Mouse (Mus musculus): Measurements from ENCODE around the gene Igsf23. TPM values are rescaled to one million over a fixed set of nuclear protein-coding genes. Genes with fewer than 3 reads are reported as not detected.
"Not testable (repeated sequence)": the region's sequence is repeated elsewhere in the genome, so short reads cannot be mapped to it uniquely, and the experiment has no call there.

Igsf23 gene
- not detected for total RNA-seq (2021)

DNA sequence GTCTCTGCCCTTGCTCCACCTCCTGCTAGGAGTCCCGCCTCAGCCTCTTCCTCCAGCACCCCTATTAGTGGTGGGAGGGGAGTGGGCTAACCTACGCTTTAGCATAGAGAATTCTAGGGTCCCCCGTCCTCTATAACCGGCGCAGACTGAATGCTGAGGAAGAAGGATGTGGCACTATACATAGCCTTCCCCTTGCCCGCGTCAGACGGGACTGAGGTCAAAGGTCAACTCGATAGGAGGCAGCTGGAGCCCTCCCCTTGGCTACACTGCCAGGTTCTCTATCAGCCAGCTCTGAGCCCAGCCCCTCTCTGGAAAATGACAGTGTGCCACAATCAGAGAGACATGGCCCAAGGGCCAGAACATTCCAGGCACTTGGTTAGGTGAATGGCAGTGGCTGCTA, at the start of gene Igsf23:
Gene Igsf23 (minus strand): TSS at position 168 of the 400 bp plus-strand sequence.
- intact Hi-C loops (cut with DNase I) = no loop called here
- DNase-seq (ENCODE audit: low spot score in 2 of 2) = no peak

DNA sequence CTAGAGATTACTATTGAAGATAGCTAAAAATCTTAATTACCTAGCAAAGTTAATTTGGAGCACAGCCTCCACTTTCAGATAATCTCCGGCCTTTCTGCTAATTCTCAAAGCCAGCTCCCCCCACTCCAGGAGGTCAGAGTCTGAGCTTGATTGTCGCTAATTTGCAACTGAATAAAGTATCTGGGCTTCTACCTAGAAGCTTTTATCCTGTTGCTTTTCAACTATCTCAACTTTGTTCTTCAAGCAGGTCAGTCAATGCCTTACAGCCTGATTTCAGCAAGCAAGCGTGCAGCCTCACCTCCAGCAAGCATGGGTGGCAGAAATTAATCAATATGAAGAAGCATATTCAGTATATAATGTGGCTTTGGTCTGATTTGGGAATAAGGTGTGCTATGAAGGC, 46.2 kb upstream of the Igsf23 start:
- intact Hi-C loops (cut with DNase I); DNase-seq (ENCODE audit: low spot score in 2 of 2): not testable (repeated sequence)

GRCm38 (mm10) chr7:19991165-19991564, 40.6 kb upstream of the Igsf23 start, which contains the start of gene Nlrp9b:
Gene Nlrp9b (plus strand): TSS chr7:19991465.
- intact Hi-C loops (cut with DNase I); DNase-seq (ENCODE audit: low spot score in 2 of 2): not testable (repeated sequence)

GRCm38 (mm10) chr7:19971516-19971915, 21.0 kb upstream of the Igsf23 start:
- no peak for DNase-seq (ENCODE audit: low spot score in 2 of 2)
- intact Hi-C loops (cut with DNase I) = no loop called here

GRCm38 (mm10) chr7:19970196-19970595, 19.6 kb upstream of the Igsf23 start:
- DNase-seq (ENCODE audit: low spot score in 2 of 2) = no peak

GRCm38 (mm10) chr7:19969541-19970090, 19.1 kb upstream of the Igsf23 start:
- no peak for DNase-seq (ENCODE audit: low spot score in 2 of 2)

More at GRCm38 (mm10) chr7:19970196-19970595, 19.6 kb upstream of the Igsf23 start:
- intact Hi-C loops (cut with DNase I) = no loop called here

DNA sequence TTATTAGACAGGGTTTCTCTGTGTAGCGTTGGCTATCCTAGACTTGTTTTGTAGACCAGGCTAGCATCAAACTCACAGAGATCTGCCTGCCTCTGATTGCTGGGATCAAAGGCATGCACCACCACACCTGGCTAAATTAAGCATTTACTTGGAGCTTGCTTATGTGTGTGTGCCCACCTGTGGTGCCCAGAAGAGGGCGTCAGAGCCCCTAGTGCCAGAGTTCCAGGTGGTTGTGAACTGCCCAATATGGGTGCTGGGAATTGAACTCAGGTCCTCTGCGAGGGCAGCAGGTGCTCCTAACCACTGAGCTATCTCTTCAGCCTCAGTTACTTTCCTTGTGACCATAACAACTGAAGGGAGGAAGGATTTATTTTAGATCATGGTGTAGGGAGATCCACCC, 18.6 kb upstream of the Igsf23 start:
- DNase-seq (ENCODE audit: low spot score in 2 of 2) = no peak
- intact Hi-C loops (cut with DNase I) = no loop called here

More at GRCm38 (mm10) chr7:19969541-19970090, 19.1 kb upstream of the Igsf23 start:
- intact Hi-C loops (cut with DNase I) = no loop called here

DNA sequence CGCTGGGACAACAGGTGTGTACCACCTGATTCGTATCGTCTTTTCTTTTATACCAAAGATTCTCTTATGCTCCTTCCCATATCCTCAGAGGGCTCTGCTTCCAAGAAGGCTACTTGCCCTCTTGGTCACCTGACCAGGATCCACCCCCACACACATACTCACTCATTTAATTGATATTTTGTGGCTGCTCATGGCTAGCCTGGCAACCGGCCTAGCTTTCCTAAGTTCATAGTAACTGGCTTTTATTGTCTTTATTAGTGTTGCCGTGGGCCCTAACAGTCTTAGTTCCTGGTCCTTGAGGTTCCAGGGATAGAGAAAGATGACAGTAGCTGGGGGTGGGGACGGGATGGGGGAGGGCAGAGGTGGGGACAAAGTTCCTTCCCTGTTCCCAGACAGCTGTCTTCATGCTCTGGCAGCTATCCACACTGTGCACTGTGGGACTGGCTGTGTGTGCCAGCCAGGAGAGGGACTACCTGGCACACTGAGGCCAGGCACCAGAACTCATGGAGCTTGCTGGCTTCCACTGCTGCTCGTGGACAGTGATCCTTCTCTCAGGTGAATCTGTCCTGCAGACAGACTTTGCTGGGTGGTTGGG, 14.5 kb upstream of the Igsf23 start, which contains the start of gene Ceacam20:
Gene Ceacam20 (plus strand): TSS at position 428 of the 595 bp plus-strand sequence.
- intact Hi-C loops (cut with DNase I) = no loop called here
- no peak for DNase-seq (ENCODE audit: low spot score in 2 of 2)

GRCm38 (mm10) chr7:19962423-19962822, 11.9 kb upstream of the Igsf23 start:
- DNase-seq (ENCODE audit: low spot score in 2 of 2) = no peak
- intact Hi-C loops (cut with DNase I) = no loop called here

DNA sequence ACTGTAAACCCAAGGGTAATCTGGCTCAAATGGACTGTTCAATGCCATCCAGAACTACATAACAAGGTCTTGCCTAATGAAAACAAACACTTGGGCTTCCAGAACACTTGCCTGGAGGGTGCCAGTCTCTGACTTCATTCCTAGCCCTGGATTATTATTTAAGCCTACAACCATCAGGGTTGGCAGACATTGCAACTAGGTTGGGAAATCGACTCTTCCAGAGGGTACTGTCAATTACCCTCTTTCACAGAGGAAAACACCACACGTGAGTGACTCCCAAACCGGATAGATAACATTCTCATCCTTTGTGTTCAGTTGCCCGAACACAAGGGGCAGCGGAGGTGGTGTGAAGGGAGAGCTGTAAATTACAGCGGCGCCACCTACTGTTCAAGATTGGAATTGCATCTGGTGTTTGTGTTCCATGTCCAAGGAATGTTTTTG, 5.8 kb upstream of the Igsf23 start:
- peak; percentile 75 to 84 for DNase-seq (ENCODE audit: low spot score in 2 of 2)
- intact Hi-C loops (cut with DNase I) = loop anchor here (1.0 kb wide), 1 partner anchor 46 kb away; no protein-coding TSS in a partner anchor

- intact Hi-C loops (cut with DNase I) = loop anchor here (1.0 kb wide), 1 partner anchor 46 kb away; no protein-coding TSS in a partner anchor
- DNase-seq (ENCODE audit: low spot score in 2 of 2) = no peak
Measured at GRCm38 (mm10) chr7:19955861-19956260, 5.3 kb upstream of the Igsf23 start.

DNA sequence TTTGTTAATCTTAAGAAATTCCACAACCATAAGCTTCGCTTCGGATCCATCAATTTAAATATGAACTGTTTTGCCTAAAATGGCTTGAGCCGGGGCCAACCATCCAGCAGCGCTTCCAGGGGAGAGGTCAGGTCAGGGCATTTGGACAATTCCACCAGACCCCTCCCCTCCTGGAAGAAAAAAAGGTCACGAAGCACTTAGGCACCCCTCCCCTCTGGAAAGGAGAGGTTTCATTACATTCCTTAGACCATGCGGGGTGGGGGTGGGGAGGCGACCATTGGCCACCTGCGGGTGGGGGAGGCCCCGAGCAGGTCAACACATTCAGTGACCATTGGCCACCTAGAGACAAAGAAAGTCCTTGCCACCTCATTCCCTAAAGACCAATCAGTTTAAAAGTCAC, 2.5 kb upstream of the Igsf23 start:
- no peak for DNase-seq (ENCODE audit: low spot score in 2 of 2)
- intact Hi-C loops (cut with DNase I) = no loop called here

DNA sequence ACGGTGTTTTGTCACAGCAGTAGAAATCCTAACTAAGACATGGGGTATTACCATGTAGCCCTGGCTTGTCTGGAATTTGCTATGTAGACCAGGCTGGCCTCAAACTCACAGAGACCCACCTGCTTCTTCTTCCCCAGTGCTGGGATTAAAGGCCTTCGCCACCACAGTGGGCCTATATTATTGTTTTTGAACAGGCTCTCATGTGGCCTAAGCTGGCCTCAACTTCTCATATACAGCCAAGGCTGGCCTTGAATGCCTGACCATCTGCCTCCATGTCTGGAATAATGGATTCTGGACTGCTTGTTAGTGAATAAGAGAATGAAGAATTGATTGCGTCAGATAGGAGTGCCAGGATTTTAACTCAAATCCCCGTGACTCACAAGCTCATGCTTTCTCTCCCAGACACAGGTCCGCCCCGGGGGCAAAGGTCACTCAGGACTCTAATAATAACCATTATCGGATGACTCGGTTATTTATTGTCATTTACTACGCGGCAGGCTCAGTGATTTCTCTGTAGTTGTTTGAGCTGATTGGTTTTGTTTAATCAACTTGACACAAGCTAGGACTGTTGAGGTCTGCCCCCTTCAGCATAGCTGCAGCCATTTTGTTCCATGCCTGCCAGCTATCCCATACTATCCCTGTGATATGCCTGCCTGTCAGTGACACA, 1.9 kb upstream of the Igsf23 start:
- intact Hi-C loops (cut with DNase I) = no loop called here
- DNase-seq (ENCODE audit: low spot score in 2 of 2) = no peak

GRCm38 (mm10) chr7:19949996-19950395, 560 bp downstream of the Igsf23 start:
- no peak for DNase-seq (ENCODE audit: low spot score in 2 of 2)

GRCm38 (mm10) chr7:19948956-19949355, 1.6 kb downstream of the Igsf23 start:
- no peak for DNase-seq (ENCODE audit: low spot score in 2 of 2)
- intact Hi-C loops (cut with DNase I) = no loop called here

More at GRCm38 (mm10) chr7:19949996-19950395, 560 bp downstream of the Igsf23 start:
- intact Hi-C loops (cut with DNase I) = no loop called here

- DNase-seq (ENCODE audit: low spot score in 2 of 2) = no peak
- intact Hi-C loops (cut with DNase I) = no loop called here
Measured at GRCm38 (mm10) chr7:19945821-19946515, 4.6 kb downstream of the Igsf23 start.

DNA sequence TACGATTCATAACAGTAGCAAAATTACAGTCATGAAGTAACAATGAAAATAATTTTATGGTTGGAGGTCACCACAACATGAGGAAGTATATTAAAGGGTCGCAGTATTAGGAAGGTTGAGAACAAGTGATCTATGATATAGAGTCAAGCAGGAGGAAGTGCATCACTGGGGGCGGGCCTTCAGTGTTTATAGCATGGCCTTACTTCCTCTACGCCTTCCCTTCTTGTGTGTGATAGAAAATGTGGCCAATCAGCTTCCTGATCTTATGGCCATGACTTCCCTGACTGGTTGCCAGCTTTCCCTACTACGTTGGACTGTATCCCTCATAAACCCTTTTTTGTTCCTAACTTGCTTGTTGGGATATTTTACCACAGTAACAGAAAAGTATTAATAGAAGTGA, 5.4 kb downstream of the Igsf23 start:
- DNase-seq (ENCODE audit: low spot score in 2 of 2) = no peak
- intact Hi-C loops (cut with DNase I) = no loop called here

- no peak for DNase-seq (ENCODE audit: low spot score in 2 of 2)
- intact Hi-C loops (cut with DNase I) = no loop called here
Measured at GRCm38 (mm10) chr7:19944709-19945108, 5.8 kb downstream of the Igsf23 start.

DNA sequence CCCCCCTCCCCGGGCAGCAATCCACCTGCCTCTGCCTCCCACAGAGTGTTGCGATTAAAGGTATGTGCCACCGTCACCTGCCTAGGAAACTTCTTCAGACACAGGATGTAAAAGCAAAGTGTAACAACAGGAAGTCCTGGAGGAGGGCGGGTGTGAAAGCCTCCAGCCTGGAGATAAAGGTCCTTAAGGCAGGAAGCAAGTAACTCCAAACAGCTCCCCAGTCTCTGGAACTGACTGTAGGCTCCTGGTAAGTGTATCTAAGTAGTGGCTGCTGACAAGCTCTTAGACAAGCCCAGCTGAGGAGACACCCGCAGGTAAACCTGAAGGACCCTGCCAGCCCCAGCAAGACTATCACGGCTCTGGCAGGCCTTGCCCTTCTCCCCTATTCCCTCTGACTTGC, 10.3 kb downstream of the Igsf23 start:
- no peak for DNase-seq (ENCODE audit: low spot score in 2 of 2)
- intact Hi-C loops (cut with DNase I) = no loop called here

All from left cerebral cortex, postnatal 36 days (tissue).